Mouse (Mus musculus) forebrain, embryonic 11.5 days (tissue): ENCODE results near the gene Stx8. TPM values are rescaled to one million over a fixed set of nuclear protein-coding genes. Genes with fewer than 3 reads are reported as not detected.

Source experiments
- ATAC-seq: fragments of 200-750 bp; cut with Nextera tagmentation; replicated peaks from 2 replicates; pipeline ENCODE4 v1.8.0; 2017; ENCODE audit warnings: moderate TSS enrichment; ENCODE audit not compliant: low FRiP score
- DNase-seq: peaks from one replicate; pipeline ENCODE4 v3.0.0-alpha.2; 2017; ENCODE audit warnings: low spot score
- H3K27ac ChIP-seq: fragments of 300-500 bp; sonication (generic); 2 replicates; pipeline ENCODE4 v1.5.1; 2014; ENCODE audit warnings: low read depth, low read length
- H3K27me3 ChIP-seq: fragments of 300-500 bp; sonication (generic); 2 replicates; pipeline ENCODE4 v1.6.1; 2014; ENCODE audit warnings: mild to moderate bottlenecking, low read length, mixed read lengths; ENCODE audit not compliant: control insufficient read depth, insufficient read depth
- H3K36me3 ChIP-seq: fragments of 300-500 bp; sonication (generic); 2 replicates; pipeline ENCODE4 v1.6.1; 2014; ENCODE audit warnings: mild to moderate bottlenecking, low read length, moderate library complexity, mixed read lengths; ENCODE audit not compliant: control insufficient read depth, insufficient read depth
- H3K4me1 ChIP-seq: fragments of 300-500 bp; sonication (generic); replicated peaks from 2 replicates; pipeline ENCODE4 v1.6.1; 2014; ENCODE audit warnings: low read length, mixed read lengths; ENCODE audit not compliant: control insufficient read depth, insufficient read depth
- H3K4me2 ChIP-seq: fragments of 300-500 bp; sonication (generic); 2 replicates; pipeline ENCODE4 v1.6.1; 2014; ENCODE audit warnings: low read depth, mild to moderate bottlenecking, low read length, moderate library complexity, mixed read lengths; ENCODE audit not compliant: severe bottlenecking
- H3K4me3 ChIP-seq: fragments of 300-500 bp; sonication (generic); 2 replicates; pipeline ENCODE4 v1.5.1; 2014; ENCODE audit warnings: low read depth, low read length
- H3K9ac ChIP-seq: fragments of 300-500 bp; sonication (generic); 2 replicates; pipeline ENCODE4 v1.6.1; 2014; ENCODE audit warnings: low read length
- H3K9me3 ChIP-seq: fragments of 300-500 bp; sonication (generic); 2 replicates; pipeline ENCODE4 v1.6.1; 2016; ENCODE audit warnings: low read length, mixed read lengths; ENCODE audit not compliant: control insufficient read depth
- WGBS: fragments of 180-500 bp; shearing (Covaris S2); extraction: QIAGEN DNeasy Blood & Tissue Kit; methylation state at CpG from one replicate; pipeline ENCODE4 v1.1.7; 2014; 5-methylcytosine and 5-hydroxymethylcytosine counted together
- microRNA-seq: library from miRNA; unstranded; fragments of <30 nt; microRNA quantifications from one replicate; pipeline ENCODE4, GENCODE M21; 2016; ENCODE audit not compliant: insufficient number of aligned reads
- polyA plus RNA-seq: library from polyadenylated mRNA; unstranded; fragments of >200 nt; fragmentation: Nextera tagmentation; extraction: Ambion mirVana; gene quantifications from 2 replicates; pipeline ENCODE4 v1.2.1, GENCODE M21; 2014

Gene Stx8
- polyA plus RNA-seq, 1 experiment from 2014 or later, result 52.6 TPM

DNA sequence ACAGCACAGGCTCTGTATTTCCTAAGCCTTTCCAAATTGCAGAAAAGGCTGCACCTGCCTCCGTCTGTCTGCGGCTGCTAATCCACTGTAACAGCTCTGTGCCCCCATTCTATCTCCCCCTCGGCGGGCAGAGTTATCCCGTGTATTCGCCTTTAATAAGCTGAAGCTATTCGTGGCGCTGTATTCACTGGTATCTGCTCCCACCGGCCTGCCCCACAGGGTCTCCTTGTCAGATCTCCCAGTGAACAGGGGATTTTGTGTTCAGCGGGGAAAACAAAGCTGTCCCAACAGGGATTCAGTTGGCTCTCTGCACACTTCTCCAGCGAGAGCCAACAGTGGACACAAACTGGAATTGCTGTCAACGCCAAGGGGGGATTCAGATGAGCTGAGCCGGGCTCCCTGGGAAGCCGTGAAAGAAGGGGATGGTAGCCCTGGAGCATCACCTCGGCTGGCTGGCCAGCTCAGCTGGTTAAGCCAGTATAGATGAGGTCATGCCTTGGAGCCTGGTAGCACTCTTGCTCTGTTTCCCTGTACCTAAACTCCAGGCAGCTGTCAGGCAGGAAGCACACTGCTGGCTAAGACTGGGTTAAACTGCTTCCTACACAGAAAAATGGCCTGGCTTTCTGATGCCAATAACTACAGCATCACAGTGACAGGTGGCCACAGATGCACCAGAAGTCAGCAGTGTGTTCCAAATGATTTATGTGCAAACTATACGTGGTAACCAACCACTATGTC lies 278.4 kb downstream of the Stx8 start:
- Histone ChIP-seq H3K4me1 (peaks cover 12% of the 10 kb centered on the region; the same call in 1 of the 2 replicates), H3K36me3 (no peaks in the 10 kb centered on the region), H3K9ac (no peak overlapping the region), H3K27ac (no peak overlapping the region), H3K4me2 (no peak overlapping the region), H3K9me3 (no peaks in the 10 kb centered on the region; the same call in 1 of the 2 replicates), H3K27me3 (no peaks in the 10 kb centered on the region), H3K4me3 (no peak overlapping the region)
- WGBS, result 37% methylated on average over 16 of the region's 16 CpGs
- ATAC-seq (0 out of 2 replicates have a peak, but pooled peaks have one; percentile 30), DNase-seq (no peak)

DNA sequence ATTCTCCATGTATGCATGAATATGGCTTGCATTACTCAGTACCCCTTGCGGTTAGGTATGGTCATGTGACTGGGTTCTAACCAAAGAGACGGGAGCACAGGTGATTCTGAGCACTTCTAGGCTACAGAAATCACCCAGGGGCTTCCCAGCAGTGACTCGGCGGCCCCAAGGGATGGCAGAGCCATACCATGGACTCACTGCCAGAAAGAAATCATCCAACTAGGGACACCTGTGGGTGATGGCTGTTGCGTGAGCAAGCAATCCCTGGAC lies 278.9 kb downstream of the Stx8 start:
- Histone ChIP-seq H3K27me3 (no peaks in the 10 kb centered on the region), H3K9me3 (no peaks in the 10 kb centered on the region; the same call in 1 of the 2 replicates), H3K36me3 (no peaks in the 10 kb centered on the region), H3K4me3 (no peak overlapping the region), H3K4me2 (no peak overlapping the region), H3K4me1 (peaks cover 7% of the 10 kb centered on the region; the same call in 1 of the 2 replicates), H3K27ac (no peak overlapping the region), H3K9ac (no peak overlapping the region)
- WGBS, result 88% methylated on average over 5 of the region's 5 CpGs
- ATAC-seq (no peak), DNase-seq (no peak)

DNA sequence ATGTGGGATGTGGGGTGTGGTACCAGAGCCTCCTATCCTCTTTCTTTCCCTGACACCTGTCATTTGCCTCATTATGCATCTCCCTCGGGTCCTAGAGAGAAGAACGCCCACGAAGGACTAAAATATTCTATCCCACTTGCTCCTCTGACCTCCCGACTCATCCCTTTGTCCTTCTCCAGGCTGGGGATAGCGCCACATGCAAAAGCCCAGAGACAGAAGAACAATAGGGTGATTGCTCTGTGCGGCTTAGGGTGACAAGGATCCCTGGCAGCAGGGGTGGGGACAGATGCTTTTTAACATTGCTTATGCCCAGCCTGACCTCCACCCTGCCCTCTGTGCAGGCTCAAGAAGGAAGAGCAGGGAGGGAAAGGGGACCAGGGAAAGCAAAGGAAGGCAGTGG lies 281.9 kb downstream of the Stx8 start:
- no peak overlapping the region for H3K27ac ChIP-seq
- no peak overlapping the region for H3K4me2 ChIP-seq
- H3K9me3 ChIP-seq, result no peaks in the 10 kb centered on the region; the same call in 1 of the 2 replicates
- peaks cover 7% of the 10 kb centered on the region; the same call in 1 of the 2 replicates for H3K4me1 ChIP-seq
- H3K4me3 ChIP-seq, result no peak overlapping the region
- no peaks in the 10 kb centered on the region for H3K27me3 ChIP-seq
- no peak overlapping the region for H3K9ac ChIP-seq
- DNase-seq (no peak), ATAC-seq (no peak)
- 13% methylated on average over 6 of the region's 6 CpGs for WGBS
- no peaks in the 10 kb centered on the region; the same call in 1 of the 2 replicates for H3K36me3 ChIP-seq

DNA sequence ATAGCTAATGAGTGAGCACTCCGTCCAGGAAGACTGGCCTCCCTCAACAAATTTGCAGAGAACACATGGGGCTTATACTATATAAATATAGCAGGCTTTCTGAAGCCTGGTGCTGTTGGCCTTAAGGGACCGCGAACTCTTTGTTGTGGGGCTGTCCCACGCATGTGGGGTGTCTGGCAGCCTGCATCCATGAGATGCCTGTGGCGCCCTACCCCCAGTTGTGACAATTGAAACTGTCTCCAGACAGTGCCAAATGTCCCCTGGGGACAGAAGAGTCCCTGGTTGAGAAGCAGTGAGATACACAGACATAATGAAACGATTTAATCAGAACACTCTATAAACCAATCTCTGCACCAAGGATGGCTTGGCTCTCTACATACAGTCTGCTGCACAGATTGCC lies 284.1 kb downstream of the Stx8 start:
- Histone ChIP-seq H3K36me3 (no peaks in the 10 kb centered on the region; the same call in 1 of the 2 replicates), H3K4me3 (no peak overlapping the region)

DNA sequence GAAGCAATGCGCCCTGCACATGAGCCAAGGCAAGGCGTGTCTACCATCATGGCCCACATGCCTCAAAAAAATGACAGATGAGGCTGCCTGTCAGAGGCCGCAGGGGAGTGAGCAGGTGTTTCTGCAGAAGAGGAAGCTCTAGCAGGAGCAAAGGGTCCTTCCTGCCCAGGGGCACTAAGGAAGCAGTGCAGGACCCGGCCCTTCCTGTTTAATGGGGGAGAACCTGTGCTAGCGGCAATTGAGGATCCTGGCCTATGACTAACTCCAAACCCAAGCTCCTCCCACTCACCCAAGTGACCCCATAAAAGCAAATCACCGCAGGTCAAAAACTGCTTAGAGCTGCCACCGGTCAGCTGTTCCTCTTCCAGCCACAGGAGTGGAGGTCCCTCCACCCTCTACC lies 287.5 kb downstream of the Stx8 start:
- no peak overlapping the region for H3K9ac ChIP-seq
- H3K4me2 ChIP-seq, result no peak overlapping the region
- DNase-seq (no peak), ATAC-seq (no peak)
- no peaks in the 10 kb centered on the region for H3K27me3 ChIP-seq
- H3K4me3 ChIP-seq, result no peak overlapping the region
- 90% methylated on average over 7 of the region's 7 CpGs for WGBS
- no peaks in the 10 kb centered on the region for H3K9me3 ChIP-seq
- no peak overlapping the region for H3K27ac ChIP-seq
- H3K4me1 ChIP-seq, result no peaks in the 10 kb centered on the region; the same call in 1 of the 2 replicates
- no peaks in the 10 kb centered on the region; the same call in 1 of the 2 replicates for H3K36me3 ChIP-seq

More for the DNA sequence above, 284.1 kb downstream of the Stx8 start:
- 87% methylated on average over 6 of the region's 6 CpGs for WGBS
- no peak for ATAC-seq
- H3K4me2 ChIP-seq, result no peak overlapping the region
- no peaks in the 10 kb centered on the region; the same call in 1 of the 2 replicates for H3K4me1 ChIP-seq
- no peak for DNase-seq
- no peak overlapping the region for H3K27ac ChIP-seq
- no peaks in the 10 kb centered on the region for H3K27me3 ChIP-seq
- no peaks in the 10 kb centered on the region for H3K9me3 ChIP-seq
- H3K9ac ChIP-seq, result no peak overlapping the region

Small RNAs within 50 kb of the gene (microRNA-seq; reads per million reads assigned to microRNA genes)
- gene Mir6406, result not detected

Other genes with a start within 250 kb of the Stx8 start
- gene Glp2r, start 195.0 kb upstream of the Stx8 start, polyA plus RNA-seq, result 0.05 TPM in 1 of 2 replicates, not detected in the other
- not detected in 2 replicates for gene Gsg1l2, start 191.6 kb upstream of the Stx8 start, polyA plus RNA-seq
- not detected in 2 replicates for gene Dhrs7c, start 168.0 kb upstream of the Stx8 start, polyA plus RNA-seq
- 1.0 and 1.4 TPM in 2 replicates for gene Usp43, start 44.0 kb upstream of the Stx8 start, polyA plus RNA-seq
- 0.86 and 1.4 TPM in 2 replicates for gene Cfap52, start 542 bp upstream of the Stx8 start, polyA plus RNA-seq